In genomic region chr6:88792147-88792691, GRCm38 (mm10) we compare ENCODE assay signal across 9 mouse cellular contexts. TPM values are rescaled to one million over a fixed set of nuclear protein-coding genes. Genes with fewer than 3 reads are reported as not detected.
DNase-seq lines count a peak whose midpoint lies in the region; ATAC-seq and TF ChIP-seq lines count a peak whose summit lies in the region.
"Had no signal": no experiment of that assay in that cellular context is flagged by ENCODE, and none has a peak within 500 bp of the region (broad histone marks: within the 10 kb centered on the region; RNA-seq: fewer than 3 reads in every experiment).

No protein-coding gene starts in this region.

- no peak for TF ChIP-seq CTCF in heart, adult 2 months (IDR thresholded peaks at IDR 0.05)
- TF ChIP-seq CTCF in lung, postnatal 0 days (IDR thresholded peaks at IDR 0.05), result no peak

- H3K4me2 ChIP-seq in heart, embryonic 11.5 days, result no peak overlapping the region
- no peak overlapping the region for H3K4me2 ChIP-seq in intestine, embryonic 16.5 days (ENCODE audit: low read depth, low read length)
- no peak overlapping the region for H3K4me2 ChIP-seq in lung, postnatal 0 days (replicated peaks; ENCODE audit: low read depth, low read length)
- no peak overlapping the region for H3K4me2 ChIP-seq in midbrain, embryonic 16.5 days (ENCODE audit: low read length)

- intact Hi-C loops in heart, adult 2 months (cut with DNase I), result no loop called here

- H3K4me3 ChIP-seq in heart, adult 2 months, result no peak overlapping the region
- H3K4me3 ChIP-seq in heart, embryonic 11.5 days (ENCODE audit: low read depth, low read length), result no peak overlapping the region
- H3K4me3 ChIP-seq in intestine, embryonic 16.5 days (ENCODE audit: low read length), result no peak overlapping the region
- H3K4me3 ChIP-seq in lung, postnatal 0 days (ENCODE audit: low read depth, low read length), result no peak overlapping the region
- no peak overlapping the region for H3K4me3 ChIP-seq in midbrain, embryonic 16.5 days (ENCODE audit: low read depth, low read length)
- H3K4me3 ChIP-seq: erythroblast, embryonic 14.5 days; left cerebral cortex, adult 2 months had no signal

- H3K4me1 ChIP-seq in heart, adult 2 months (ENCODE audit: control insufficient read depth, insufficient read depth, low read length), result peaks cover 21% of the 10 kb centered on the region
- H3K4me1 ChIP-seq in heart, embryonic 11.5 days (ENCODE audit: control insufficient read depth, insufficient read depth, low read length), result peaks cover 9% of the 10 kb centered on the region
- peaks cover 25% of the 10 kb centered on the region for H3K4me1 ChIP-seq in intestine, embryonic 16.5 days (ENCODE audit: control insufficient read depth, insufficient read depth, low read length)
- H3K4me1 ChIP-seq in lung, postnatal 0 days (ENCODE audit: insufficient read depth, low read depth, low read length), result peaks cover 7% of the 10 kb centered on the region; the same call in 1 of the 2 replicates
- peaks cover 27% of the 10 kb centered on the region for H3K4me1 ChIP-seq in midbrain, embryonic 16.5 days (ENCODE audit: control insufficient read depth, insufficient read depth, low read length)

- H3K36me3 ChIP-seq in heart, adult 2 months (ENCODE audit: control insufficient read depth, insufficient read depth, low read length), result peaks cover 3% of the 10 kb centered on the region; the same call in 1 of the 2 replicates
- H3K36me3 ChIP-seq in heart, embryonic 11.5 days (ENCODE audit: control insufficient read depth, insufficient read depth, low read length), result no peaks in the 10 kb centered on the region
- H3K36me3 ChIP-seq in intestine, embryonic 16.5 days (ENCODE audit: control insufficient read depth, insufficient read depth, low read length), result no peaks in the 10 kb centered on the region
- no peaks in the 10 kb centered on the region for H3K36me3 ChIP-seq in lung, postnatal 0 days (ENCODE audit: insufficient read depth, low read length)
- no peaks in the 10 kb centered on the region for H3K36me3 ChIP-seq in midbrain, embryonic 16.5 days (ENCODE audit: control insufficient read depth, insufficient read depth, low read length)

- TF ChIP-seq EP300 in heart, adult 2 months (IDR thresholded peaks at IDR 0.05; ENCODE audit: insufficient read depth, low read depth, low read length), result no peak
- TF ChIP-seq EP300 in lung, postnatal 0 days (IDR thresholded peaks at IDR 0.05), result no peak

- no peaks in the 10 kb centered on the region for H3K27me3 ChIP-seq in heart, adult 2 months (ENCODE audit: control insufficient read depth, insufficient read depth, low read length)
- H3K27me3 ChIP-seq in heart, embryonic 11.5 days (ENCODE audit: control insufficient read depth, insufficient read depth, low read length), result no peaks in the 10 kb centered on the region
- no peaks in the 10 kb centered on the region for H3K27me3 ChIP-seq in intestine, embryonic 16.5 days (replicated peaks; ENCODE audit: control insufficient read depth, insufficient read depth, low read length)
- H3K27me3 ChIP-seq in lung, postnatal 0 days (replicated peaks; ENCODE audit: insufficient read depth, low read length), result no peaks in the 10 kb centered on the region
- no peaks in the 10 kb centered on the region for H3K27me3 ChIP-seq in midbrain, embryonic 16.5 days (ENCODE audit: control insufficient read depth, insufficient read depth, low read depth, low read length)

- 35% methylated on average over 7 of the region's 7 CpGs for WGBS in heart, adult 2 months
- 38% methylated on average over 7 of the region's 7 CpGs for WGBS in heart, embryonic 11.5 days (ENCODE audit: insufficient replicate concordance)
- WGBS in intestine, embryonic 16.5 days, result 36% methylated on average over 7 of the region's 7 CpGs
- WGBS in lung, postnatal 0 days, result 34% methylated on average over 7 of the region's 7 CpGs
- WGBS in midbrain, embryonic 16.5 days, result 39% methylated on average over 7 of the region's 7 CpGs

- no peaks in the 10 kb centered on the region for H3K79me2 ChIP-seq in heart, adult 2 months (replicated peaks; ENCODE audit: control insufficient read depth, insufficient read depth, low read length)

- H3K9me3 ChIP-seq in heart, embryonic 11.5 days (replicated peaks; ENCODE audit: control insufficient read depth, low read length), result no peaks in the 10 kb centered on the region
- no peaks in the 10 kb centered on the region for H3K9me3 ChIP-seq in intestine, embryonic 16.5 days (ENCODE audit: control insufficient read depth, low read length)
- H3K9me3 ChIP-seq in lung, postnatal 0 days (ENCODE audit: low read length), result no peaks in the 10 kb centered on the region
- H3K9me3 ChIP-seq in midbrain, embryonic 16.5 days (replicated peaks; ENCODE audit: control insufficient read depth, low read length, poor library complexity, severe bottlenecking), result no peaks in the 10 kb centered on the region

- TF ChIP-seq POLR2A in heart, adult 2 months (IDR thresholded peaks at IDR 0.05; ENCODE audit: insufficient read depth, low read depth, low read length), result no peak

- H3K27ac ChIP-seq in heart, adult 2 months, result peak overlapping the region; percentile 67
- no peak overlapping the region for H3K27ac ChIP-seq in heart, embryonic 11.5 days (ENCODE audit: low read depth, low read length)
- H3K27ac ChIP-seq in intestine, embryonic 16.5 days (ENCODE audit: low read length), result peak overlapping the region; percentile 38; the same call in 1 of the 2 replicates
- 0 out of 2 replicates have a peak overlapping the region, but pooled peaks have one; percentile 11 for H3K27ac ChIP-seq in lung, postnatal 0 days (ENCODE audit: low read length)
- no peak overlapping the region for H3K27ac ChIP-seq in midbrain, embryonic 16.5 days (ENCODE audit: low read length)
- H3K27ac ChIP-seq: left cerebral cortex, adult 2 months had no signal

- ATAC-seq in heart, embryonic 11.5 days (replicated peaks; ENCODE audit: insufficient number of reproducible peaks, low FRiP score, low TSS enrichment), result no peak
- ATAC-seq in intestine, embryonic 16.5 days, result peak; percentile 50
- peak; percentile 68 for ATAC-seq in lung, postnatal 0 days
- ATAC-seq in midbrain, embryonic 16.5 days, result no peak

- peak in 1 of 2 experiments; percentile 56 for DNase-seq in heart, adult 2 months
- peak; percentile 60 for DNase-seq in embryo, embryonic 11 days
- peak; percentile 30 for DNase-seq in lung, postnatal 0 days (ENCODE audit: low spot score)
- no peak for DNase-seq in MN1 (ENCODE audit: low spot score)

- no peak overlapping the region for H3K9ac ChIP-seq in heart, adult 2 months (ENCODE audit: low read depth, low read length)
- H3K9ac ChIP-seq in heart, embryonic 11.5 days (ENCODE audit: low read depth, low read length), result no peak overlapping the region
- H3K9ac ChIP-seq in intestine, embryonic 16.5 days (ENCODE audit: low read depth, low read length), result no peak overlapping the region
- no peak overlapping the region for H3K9ac ChIP-seq in lung, postnatal 0 days (replicated peaks; ENCODE audit: low read depth)
- H3K9ac ChIP-seq in midbrain, embryonic 16.5 days (ENCODE audit: low read depth, low read length), result no peak overlapping the region

RNA-seq across cellular contexts. Expression of gene Abtb1, which starts 49.6 kb away (rescaled TPM):
- total RNA-seq in heart, adult 2 months (2021), result 10 to 100 TPM; 19.7 to 22.7 TPM
- polyA plus RNA-seq in heart, adult 2 months (2012; rRNA removed), result 46.2 and 46.7 TPM in 2 replicates
- 16.0 and 18.2 TPM in 2 replicates for polyA plus RNA-seq in heart, embryonic 11.5 days (2014; fragmentation: Nextera tagmentation; extraction: Ambion mirVana)
- 26.6 and 29.2 TPM in 2 replicates for polyA plus RNA-seq in intestine, embryonic 16.5 days (2015; fragmentation: Nextera tagmentation; extraction: Ambion mirVana)
- 59.5 and 70.3 TPM in 2 replicates for polyA plus RNA-seq in lung, postnatal 0 days (2015; fragmentation: Nextera tagmentation; extraction: Ambion mirVana)
- polyA plus RNA-seq in midbrain, embryonic 16.5 days (2015; fragmentation: Nextera tagmentation; extraction: Ambion mirVana), result 37.3 and 40.7 TPM in 2 replicates

Comparison
In these comparisons a context has a peak if more than half of its experiments do, and no peak if none do; other contexts are left out.
1. H3K27ac ChIP-seq: peak in heart, adult 2 months (single experiment), intestine, embryonic 16.5 days (single experiment) and lung, postnatal 0 days (single experiment); none in heart, embryonic 11.5 days (single experiment) and midbrain, embryonic 16.5 days (single experiment).
2. ATAC-seq: peak in intestine, embryonic 16.5 days (single experiment) and lung, postnatal 0 days (single experiment); none in heart, embryonic 11.5 days (single experiment) and midbrain, embryonic 16.5 days (single experiment).